Mouse (Mus musculus) forebrain, embryonic 16.5 days (tissue): ENCODE results near the gene Zfp827. TPM values are rescaled to one million over a fixed set of nuclear protein-coding genes. Genes with fewer than 3 reads are reported as not detected.
A peak's percentile ranks its signal among the peaks of the same experiment; 100 is the strongest.

ENCODE experiments used
- ATAC-seq: fragments of 200-750 bp; cut with Nextera tagmentation; 2 replicates; pipeline ENCODE4 v1.8.0; 2017; ENCODE audit warnings: mild to moderate bottlenecking, moderate library complexity
- H3K27ac ChIP-seq: fragments of 300-500 bp; sonication (generic); 2 replicates; pipeline ENCODE4 v1.5.1; 2014; ENCODE audit warnings: low read length, control low read depth
- H3K27me3 ChIP-seq: fragments of 300-500 bp; sonication (generic); replicated peaks from 2 replicates; pipeline ENCODE4 v1.6.1; 2014; ENCODE audit warnings: low read length; ENCODE audit not compliant: control insufficient read depth, insufficient read depth
- H3K36me3 ChIP-seq: fragments of 300-500 bp; sonication (generic); 2 replicates; pipeline ENCODE4 v1.6.1; 2014; ENCODE audit not compliant: control insufficient read depth, insufficient read depth
- H3K4me1 ChIP-seq: fragments of 300-500 bp; sonication (generic); replicated peaks from 2 replicates; pipeline ENCODE4 v1.6.1; 2014; ENCODE audit warnings: low read length; ENCODE audit not compliant: control insufficient read depth, insufficient read depth
- H3K4me2 ChIP-seq: fragments of 300-500 bp; sonication (generic); 2 replicates; pipeline ENCODE4 v1.6.1; 2014; ENCODE audit warnings: mild to moderate bottlenecking, low read length, control low read depth
- H3K4me3 ChIP-seq: fragments of 300-500 bp; sonication (generic); replicated peaks from 2 replicates; pipeline ENCODE4 v1.5.1; 2014; ENCODE audit warnings: mild to moderate bottlenecking, low read length, control low read depth
- H3K9ac ChIP-seq: fragments of 300-500 bp; sonication (generic); replicated peaks from 2 replicates; pipeline ENCODE4 v1.6.1; 2014; ENCODE audit warnings: low read depth, low read length, control low read depth
- H3K9me3 ChIP-seq: fragments of 300-500 bp; sonication (generic); 2 replicates; pipeline ENCODE4 v1.6.1; 2016; ENCODE audit warnings: low read length; ENCODE audit not compliant: control insufficient read depth
- WGBS: fragments of 180-500 bp; shearing (Covaris S2); extraction: QIAGEN DNeasy Blood & Tissue Kit; methylation state at CpG from one replicate; pipeline ENCODE4 v1.1.7; 2014; 5-methylcytosine and 5-hydroxymethylcytosine counted together
- polyA plus RNA-seq: library from polyadenylated mRNA; unstranded; fragments of >200 nt; fragmentation: Nextera tagmentation; extraction: Ambion mirVana; gene quantifications from 2 replicates; pipeline ENCODE4 v1.2.1, GENCODE M21; 2015

The Zfp827 gene
- polyA plus RNA-seq, 1 experiment from 2014 or later = 12.6 TPM

- ATAC-seq = 0 out of 2 replicates have a peak, but pooled peaks have one; percentile 4
- 55% methylated on average over 3 of the region's 3 CpGs for WGBS
- H3K27ac ChIP-seq = no peak overlapping the region
- H3K36me3 ChIP-seq = no peaks in the 10 kb centered on the region; the same call in 1 of the 2 replicates
- H3K9me3 ChIP-seq = no peaks in the 10 kb centered on the region
- H3K4me3 ChIP-seq = no peak overlapping the region
- no peak overlapping the region for H3K9ac ChIP-seq
- no peak overlapping the region for H3K4me2 ChIP-seq
- no peaks in the 10 kb centered on the region for H3K27me3 ChIP-seq
- peaks cover 50% of the 10 kb centered on the region for H3K4me1 ChIP-seq
These were observed 50.9 kb downstream of the Zfp827 start for GRCm38 (mm10) chr8:79079196-79079561.

- Histone ChIP-seq H3K9ac (no peak overlapping the region), H3K9me3 (no peaks in the 10 kb centered on the region), H3K27ac (no peak overlapping the region), H3K4me2 (no peak overlapping the region), H3K36me3 (no peaks in the 10 kb centered on the region; the same call in 1 of the 2 replicates), H3K4me3 (no peak overlapping the region), H3K27me3 (no peaks in the 10 kb centered on the region), H3K4me1 (peaks cover 50% of the 10 kb centered on the region)
- WGBS = 74% methylated on average over 6 of the region's 6 CpGs
- no peak for ATAC-seq
These were observed 52.0 kb downstream of the Zfp827 start for GRCm38 (mm10) chr8:79080096-79080739.

- WGBS = 62% methylated on average over 4 of the region's 4 CpGs
- ATAC-seq = no peak; the same call in 1 of the 2 replicates
These were observed 53.1 kb downstream of the Zfp827 start for GRCm38 (mm10) chr8:79081333-79081732.

GRCm38 (mm10) chr8:79081955-79082354, 53.7 kb downstream of the Zfp827 start:
- no peaks in the 10 kb centered on the region for H3K36me3 ChIP-seq
- peaks cover 50% of the 10 kb centered on the region for H3K4me1 ChIP-seq
- no peak overlapping the region for H3K27ac ChIP-seq
- H3K9ac ChIP-seq = no peak overlapping the region
- no peak overlapping the region for H3K4me3 ChIP-seq
- H3K27me3 ChIP-seq = no peaks in the 10 kb centered on the region
- 63% methylated on average over 10 of the region's 10 CpGs for WGBS
- peak; percentile 39; the same call in 1 of the 2 replicates for ATAC-seq
- no peaks in the 10 kb centered on the region for H3K9me3 ChIP-seq
- no peak overlapping the region for H3K4me2 ChIP-seq

More at GRCm38 (mm10) chr8:79081333-79081732, 53.1 kb downstream of the Zfp827 start:
- Histone ChIP-seq H3K4me1 (peaks cover 50% of the 10 kb centered on the region), H3K9me3 (no peaks in the 10 kb centered on the region), H3K27ac (peak overlapping the region; percentile 56), H3K27me3 (no peaks in the 10 kb centered on the region), H3K9ac (no peak overlapping the region), H3K4me3 (no peak overlapping the region), H3K4me2 (no peak overlapping the region), H3K36me3 (no peaks in the 10 kb centered on the region)

GRCm38 (mm10) chr8:79083461-79084358, 55.5 kb downstream of the Zfp827 start:
- Histone ChIP-seq H3K4me3 (no peak overlapping the region), H3K4me1 (peaks cover 44% of the 10 kb centered on the region), H3K9me3 (no peaks in the 10 kb centered on the region), H3K27ac (no peak overlapping the region), H3K4me2 (no peak overlapping the region), H3K9ac (0 out of 2 replicates have a peak overlapping the region, but pooled peaks have one; percentile 5), H3K36me3 (no peaks in the 10 kb centered on the region), H3K27me3 (no peaks in the 10 kb centered on the region)
- peak; percentile 16; the same call in 1 of the 2 replicates for ATAC-seq
- 64% methylated on average over 18 of the region's 18 CpGs for WGBS

GRCm38 (mm10) chr8:79084359-79084820, 56.2 kb downstream of the Zfp827 start:
- no peaks in the 10 kb centered on the region for H3K9me3 ChIP-seq
- no peak overlapping the region for H3K9ac ChIP-seq
- no peaks in the 10 kb centered on the region for H3K36me3 ChIP-seq
- no peak overlapping the region for H3K4me2 ChIP-seq
- H3K27me3 ChIP-seq = no peaks in the 10 kb centered on the region
- H3K4me1 ChIP-seq = peaks cover 37% of the 10 kb centered on the region
- no peak overlapping the region for H3K4me3 ChIP-seq
- no peak overlapping the region for H3K27ac ChIP-seq
- 80% methylated on average over 3 of the region's 3 CpGs for WGBS
- no peak for ATAC-seq

GRCm38 (mm10) chr8:79094422-79094821, 66.2 kb downstream of the Zfp827 start:
- Histone ChIP-seq H3K4me3 (no peak overlapping the region), H3K27ac (no peak overlapping the region), H3K27me3 (no peaks in the 10 kb centered on the region), H3K36me3 (0 out of 2 replicates have a peak, but pooled peaks cover 6% of the 10 kb centered on the region), H3K4me2 (no peak overlapping the region), H3K4me1 (peaks cover 3% of the 10 kb centered on the region; the same call in 1 of the 2 replicates), H3K9ac (no peak overlapping the region), H3K9me3 (no peaks in the 10 kb centered on the region)
- no peak for ATAC-seq
- 95% methylated on average over 4 of the region's 4 CpGs for WGBS

- 0 out of 2 replicates have a peak, but pooled peaks cover 6% of the 10 kb centered on the region for H3K36me3 ChIP-seq
- H3K9me3 ChIP-seq = no peaks in the 10 kb centered on the region
- H3K9ac ChIP-seq = no peak overlapping the region
- H3K4me1 ChIP-seq = peaks cover 3% of the 10 kb centered on the region; the same call in 1 of the 2 replicates
- H3K4me2 ChIP-seq = no peak overlapping the region
- WGBS = 92% methylated on average over 7 of the region's 7 CpGs
- no peak for ATAC-seq
- H3K4me3 ChIP-seq = no peak overlapping the region
- no peaks in the 10 kb centered on the region for H3K27me3 ChIP-seq
- H3K27ac ChIP-seq = no peak overlapping the region
These were observed 66.9 kb downstream of the Zfp827 start for GRCm38 (mm10) chr8:79095162-79095561.

GRCm38 (mm10) chr8:79096970-79097369, 68.7 kb downstream of the Zfp827 start:
- Histone ChIP-seq H3K36me3 (0 out of 2 replicates have a peak, but pooled peaks cover 4% of the 10 kb centered on the region), H3K4me2 (no peak overlapping the region), H3K9me3 (no peaks in the 10 kb centered on the region), H3K27ac (no peak overlapping the region), H3K27me3 (no peaks in the 10 kb centered on the region), H3K4me3 (no peak overlapping the region), H3K9ac (no peak overlapping the region), H3K4me1 (peaks cover 3% of the 10 kb centered on the region; the same call in 1 of the 2 replicates)
- 38% methylated on average over 11 of the region's 11 CpGs for WGBS
- ATAC-seq = no peak; the same call in 1 of the 2 replicates
